Mouse (Mus musculus) liver, embryonic 11.5 days (tissue): ENCODE data around the gene Slc10a6. TPM values are rescaled to one million over a fixed set of nuclear protein-coding genes. Genes with fewer than 3 reads are reported as not detected.

Experiments used
- ATAC-seq: fragments of 200-750 bp; cut with Nextera tagmentation; replicated peaks from 2 replicates; pipeline ENCODE4 v1.8.0; 2017; ENCODE audit warnings: moderate number of reproducible peaks, mild to moderate bottlenecking, moderate TSS enrichment, moderate library complexity; ENCODE audit not compliant: low FRiP score
- DNase-seq: peaks from one replicate; pipeline ENCODE4 v3.0.0-alpha.2; 2017; ENCODE audit warnings: low spot score
- H3K27ac ChIP-seq: fragments of 300-500 bp; sonication (generic); 2 replicates; pipeline ENCODE4 v1.5.1; 2014; ENCODE audit warnings: mild to moderate bottlenecking, low read depth, low read length, control low read depth
- H3K27me3 ChIP-seq: fragments of 300-500 bp; sonication (generic); replicated peaks from 2 replicates; pipeline ENCODE4 v1.6.1; 2014; ENCODE audit warnings: low read length, mixed read lengths; ENCODE audit not compliant: control insufficient read depth, insufficient read depth
- H3K36me3 ChIP-seq: fragments of 300-500 bp; sonication (generic); 2 replicates; pipeline ENCODE4 v1.6.1; 2014; ENCODE audit warnings: mild to moderate bottlenecking, low read length, moderate library complexity, mixed read lengths; ENCODE audit not compliant: control insufficient read depth, insufficient read depth
- H3K4me1 ChIP-seq: fragments of 300-500 bp; sonication (generic); replicated peaks from 2 replicates; pipeline ENCODE4 v1.6.1; 2014; ENCODE audit warnings: low read length, mixed read lengths; ENCODE audit not compliant: control insufficient read depth, insufficient read depth
- H3K4me2 ChIP-seq: fragments of 300-500 bp; sonication (generic); 2 replicates; pipeline ENCODE4 v1.6.1; 2014; ENCODE audit warnings: mild to moderate bottlenecking, control low read depth, moderate library complexity
- H3K4me3 ChIP-seq: fragments of 300-500 bp; sonication (generic); 2 replicates; pipeline ENCODE4 v1.5.1; 2014; ENCODE audit warnings: low read depth, low read length, control low read depth
- H3K9ac ChIP-seq: fragments of 300-500 bp; sonication (generic); 2 replicates; pipeline ENCODE4 v1.6.1; 2014; ENCODE audit warnings: low read depth, low read length, control low read depth
- H3K9me3 ChIP-seq: fragments of 300-500 bp; sonication (generic); 2 replicates; pipeline ENCODE4 v1.6.1; 2016; ENCODE audit warnings: low read length, inconsistent platforms, mixed read lengths; ENCODE audit not compliant: control insufficient read depth
- WGBS: fragments of 180-500 bp; shearing (Covaris S2); extraction: QIAGEN DNeasy Blood & Tissue Kit; methylation state at CpG from one replicate; pipeline ENCODE4 v1.1.7; 2014; 5-methylcytosine and 5-hydroxymethylcytosine counted together
- polyA plus RNA-seq: library from polyadenylated mRNA; unstranded; fragments of >200 nt; fragmentation: Nextera tagmentation; extraction: Ambion mirVana; gene quantifications from 2 replicates; pipeline ENCODE4 v1.2.1, GENCODE M21; 2014

Slc10a6 gene
- polyA plus RNA-seq, 1 experiment from 2014 or later, result 0.15 TPM

DNA sequence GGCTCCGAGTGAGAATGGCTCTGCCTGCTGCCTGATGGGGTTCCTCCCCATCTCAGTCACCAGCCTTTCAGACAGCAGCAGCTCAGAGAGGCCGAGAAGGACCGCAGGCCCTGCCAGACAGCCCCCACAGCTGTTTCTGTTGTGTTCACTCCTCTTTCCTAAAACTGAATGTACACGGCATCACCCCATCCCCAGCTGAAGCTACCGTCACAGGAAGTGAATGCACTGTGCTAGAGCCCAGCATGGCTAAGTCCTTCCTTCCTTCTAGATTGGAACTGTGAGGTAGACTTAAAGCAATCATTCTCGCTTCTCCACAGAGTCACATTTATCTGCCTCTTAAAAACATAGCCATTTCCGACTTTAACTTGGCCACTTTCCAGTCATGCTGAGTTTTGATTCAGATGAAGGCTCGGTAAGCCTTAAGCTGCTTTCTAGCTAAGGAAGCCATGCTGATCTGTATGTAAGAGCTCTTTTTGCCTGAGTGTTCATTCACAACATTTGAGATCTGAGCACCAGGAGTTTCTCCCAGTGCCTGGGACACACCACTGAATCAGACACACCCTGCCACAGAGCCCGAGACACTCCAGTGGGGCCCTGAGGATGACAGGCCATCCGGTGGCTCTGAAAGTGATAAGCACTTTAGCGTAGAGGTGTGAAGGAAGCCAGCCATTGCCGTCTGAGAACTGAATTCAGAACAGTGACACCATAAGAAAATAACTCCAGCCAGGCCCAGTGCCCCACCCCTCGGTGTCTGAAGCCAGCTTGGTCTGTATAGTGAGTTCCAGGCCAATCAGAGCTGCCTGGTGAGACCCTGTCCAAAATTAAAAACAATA is 33.6 kb downstream of the Slc10a6 start:
- ATAC-seq (no peak), DNase-seq (no peak)
- Histone ChIP-seq H3K36me3 (no peaks in the 10 kb centered on the region; the same call in 1 of the 2 replicates), H3K4me1 (no peaks in the 10 kb centered on the region), H3K27me3 (no peaks in the 10 kb centered on the region), H3K4me3 (no peak overlapping the region), H3K9me3 (no peaks in the 10 kb centered on the region), H3K4me2 (no peak overlapping the region), H3K9ac (no peak overlapping the region), H3K27ac (no peak overlapping the region)
- 56% methylated on average over 13 of the region's 13 CpGs for WGBS

DNA sequence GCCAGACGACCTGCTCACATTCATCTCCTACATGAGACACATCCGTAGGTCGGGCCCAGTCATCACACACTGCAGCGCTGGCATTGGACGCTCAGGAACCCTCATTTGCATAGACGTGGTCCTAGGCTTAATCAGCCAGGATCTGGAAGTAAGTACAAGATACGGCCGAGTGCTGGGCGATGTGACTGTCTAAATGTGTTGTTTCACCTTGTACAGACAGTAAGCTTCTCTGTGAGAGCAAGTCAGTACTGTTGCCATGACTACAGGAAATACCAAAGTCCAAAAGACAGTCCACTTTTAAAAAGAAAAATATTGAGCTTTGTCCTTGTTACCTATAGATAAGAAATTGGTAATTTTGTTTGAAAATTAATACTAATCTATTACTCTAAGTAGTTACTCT is 35.6 kb downstream of the Slc10a6 start:
- Histone ChIP-seq H3K4me3 (no peak overlapping the region), H3K27me3 (no peaks in the 10 kb centered on the region), H3K4me2 (no peak overlapping the region), H3K4me1 (no peaks in the 10 kb centered on the region), H3K9me3 (no peaks in the 10 kb centered on the region), H3K9ac (no peak overlapping the region), H3K27ac (no peak overlapping the region), H3K36me3 (no peaks in the 10 kb centered on the region; the same call in 1 of the 2 replicates)
- ATAC-seq, result 0 out of 2 replicates have a peak, but pooled peaks have one; percentile 23
- 81% methylated on average over 9 of the region's 9 CpGs for WGBS
- DNase-seq, result no peak

DNA sequence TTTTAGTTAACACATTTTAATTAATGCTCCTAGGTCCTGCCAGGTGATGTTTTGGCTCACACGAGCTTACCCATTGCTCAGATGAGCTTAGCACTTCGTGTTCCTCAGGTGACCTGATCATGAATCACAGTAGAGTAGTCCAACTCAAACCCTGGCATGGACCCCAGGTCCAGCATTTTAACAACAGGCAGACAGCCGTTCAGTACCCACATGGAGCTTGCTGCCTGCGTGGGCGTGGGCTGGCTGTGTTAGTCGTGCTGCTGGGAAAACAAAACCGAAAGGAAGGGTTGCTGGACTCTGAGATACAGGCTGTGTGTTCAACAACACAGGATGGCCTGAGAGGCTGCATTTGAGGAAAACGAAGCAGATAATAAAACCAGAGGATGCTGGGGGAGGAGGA is 36.5 kb downstream of the Slc10a6 start:
- no peak overlapping the region for H3K9ac ChIP-seq
- WGBS, result 78% methylated on average over 8 of the region's 8 CpGs
- H3K9me3 ChIP-seq, result no peaks in the 10 kb centered on the region
- no peak for ATAC-seq
- H3K27ac ChIP-seq, result no peak overlapping the region
- H3K4me3 ChIP-seq, result no peak overlapping the region
- no peak for DNase-seq
- no peaks in the 10 kb centered on the region for H3K4me1 ChIP-seq
- no peaks in the 10 kb centered on the region; the same call in 1 of the 2 replicates for H3K36me3 ChIP-seq
- no peak overlapping the region for H3K4me2 ChIP-seq
- H3K27me3 ChIP-seq, result no peaks in the 10 kb centered on the region

DNA sequence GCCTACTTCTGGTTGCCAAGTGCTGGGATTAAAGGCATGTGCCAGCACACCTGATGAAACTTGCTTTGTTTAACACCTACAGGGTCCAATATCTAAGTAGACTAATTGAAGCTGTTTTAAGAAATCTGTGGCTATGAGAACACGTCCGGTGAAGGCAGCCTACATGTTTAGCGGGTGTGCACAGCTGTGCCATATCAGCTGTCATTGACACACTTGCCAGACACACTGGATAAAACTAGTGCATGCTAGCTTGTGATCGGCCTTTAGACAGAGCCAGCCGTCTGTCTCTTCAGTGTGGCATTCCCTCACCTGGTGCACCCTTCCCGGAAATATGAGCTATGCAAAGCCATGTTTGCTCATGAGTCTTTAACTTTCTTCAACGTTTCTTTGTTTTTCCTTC is 37.4 kb downstream of the Slc10a6 start:
- Histone ChIP-seq H3K9ac (no peak overlapping the region), H3K27me3 (no peaks in the 10 kb centered on the region), H3K9me3 (no peaks in the 10 kb centered on the region), H3K4me3 (no peak overlapping the region), H3K4me1 (no peaks in the 10 kb centered on the region), H3K4me2 (no peak overlapping the region), H3K36me3 (no peaks in the 10 kb centered on the region; the same call in 1 of the 2 replicates), H3K27ac (no peak overlapping the region)
- ATAC-seq (no peak), DNase-seq (no peak)
- WGBS, result 84% methylated on average over 7 of the region's 7 CpGs

DNA sequence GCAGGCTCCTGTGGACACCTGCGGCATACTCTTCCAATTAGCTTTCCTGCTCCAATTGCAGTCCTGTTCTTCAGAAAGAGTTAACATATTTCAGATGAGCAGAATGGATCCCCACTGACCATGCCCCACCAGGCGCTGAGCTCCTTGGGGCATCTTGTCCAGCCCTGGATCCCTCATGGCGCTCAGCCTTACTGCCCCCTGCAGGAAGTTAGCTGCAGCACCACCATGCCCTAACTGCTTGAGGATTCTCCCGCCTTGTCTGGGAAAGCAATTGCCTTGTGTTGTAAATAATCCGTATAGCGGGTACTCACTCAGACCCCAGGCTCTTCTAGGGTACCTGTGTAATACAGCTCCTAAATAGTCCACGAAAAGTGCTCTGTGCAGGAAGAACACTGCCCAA is 42.0 kb downstream of the Slc10a6 start:
- DNase-seq, result no peak
- Histone ChIP-seq H3K9ac (no peak overlapping the region), H3K36me3 (0 out of 2 replicates have a peak, but pooled peaks cover 3% of the 10 kb centered on the region), H3K4me1 (no peaks in the 10 kb centered on the region), H3K27me3 (no peaks in the 10 kb centered on the region), H3K9me3 (no peaks in the 10 kb centered on the region), H3K27ac (no peak overlapping the region), H3K4me2 (no peak overlapping the region), H3K4me3 (no peak overlapping the region)
- WGBS, result 73% methylated on average over 7 of the region's 7 CpGs
- no peak for ATAC-seq

DNA sequence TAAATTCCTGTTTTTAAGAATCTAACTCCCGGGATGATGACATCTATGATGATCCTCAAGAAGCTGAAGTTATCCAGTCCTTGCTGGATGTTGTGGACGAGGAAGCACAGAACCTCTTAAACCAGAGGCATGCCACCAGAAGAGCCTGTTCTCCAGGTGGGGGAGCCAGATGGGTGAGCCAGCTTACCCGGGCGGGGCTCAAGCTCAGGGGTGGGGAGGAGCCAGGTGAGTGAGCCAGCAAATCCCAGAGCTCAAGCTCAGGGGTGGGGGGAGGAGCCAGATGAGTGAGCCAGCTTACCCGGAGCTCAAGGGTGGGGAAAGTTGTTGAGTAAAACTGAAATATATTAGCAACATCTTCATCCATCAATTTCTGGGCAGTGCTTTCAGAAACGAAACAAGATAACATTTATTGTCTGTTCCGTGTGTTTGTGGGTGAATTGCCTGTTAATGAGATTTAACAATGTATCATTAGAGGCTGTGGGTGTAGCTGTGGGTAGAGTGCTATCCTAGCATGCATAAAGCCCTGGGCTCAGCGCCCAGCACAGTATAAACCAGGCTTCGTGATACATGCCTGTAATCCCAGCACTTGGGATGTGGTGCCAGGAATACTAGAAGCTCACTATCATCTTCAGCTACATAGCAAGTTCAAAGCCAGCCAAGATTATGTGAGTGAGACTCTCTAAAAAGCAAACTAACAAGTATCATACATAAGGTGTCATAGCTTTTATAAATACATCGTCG is 49.4 kb downstream of the Slc10a6 start:
- no peak for DNase-seq
- Histone ChIP-seq H3K4me2 (no peak overlapping the region), H3K27ac (no peak overlapping the region), H3K27me3 (no peaks in the 10 kb centered on the region), H3K4me3 (no peak overlapping the region), H3K36me3 (0 out of 2 replicates have a peak, but pooled peaks cover 3% of the 10 kb centered on the region), H3K9ac (no peak overlapping the region), H3K4me1 (no peaks in the 10 kb centered on the region), H3K9me3 (no peaks in the 10 kb centered on the region)
- 75% methylated on average over 11 of the region's 11 CpGs for WGBS
- no peak for ATAC-seq

DNA sequence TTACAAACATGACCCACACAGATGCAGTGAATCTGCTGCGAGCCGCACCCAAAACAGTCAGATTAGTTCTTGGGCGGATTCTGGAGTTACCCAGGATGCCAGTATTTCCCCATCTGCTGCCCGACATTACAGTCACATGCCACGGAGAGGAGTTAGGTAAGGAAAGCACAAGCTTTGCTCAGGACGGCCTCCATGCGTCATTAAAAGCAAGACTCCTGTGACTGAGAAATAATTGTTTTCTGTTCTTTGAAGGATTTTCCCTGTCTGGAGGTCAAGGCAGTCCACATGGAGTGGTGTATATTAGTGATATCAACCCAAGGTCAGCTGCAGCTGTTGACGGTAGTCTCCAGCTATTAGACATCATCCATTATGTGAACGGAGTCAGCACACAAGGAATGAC is 59.8 kb downstream of the Slc10a6 start:
- 85% methylated on average over 9 of the region's 9 CpGs for WGBS
- no peak for ATAC-seq
- no peak overlapping the region for H3K27ac ChIP-seq

DNA sequence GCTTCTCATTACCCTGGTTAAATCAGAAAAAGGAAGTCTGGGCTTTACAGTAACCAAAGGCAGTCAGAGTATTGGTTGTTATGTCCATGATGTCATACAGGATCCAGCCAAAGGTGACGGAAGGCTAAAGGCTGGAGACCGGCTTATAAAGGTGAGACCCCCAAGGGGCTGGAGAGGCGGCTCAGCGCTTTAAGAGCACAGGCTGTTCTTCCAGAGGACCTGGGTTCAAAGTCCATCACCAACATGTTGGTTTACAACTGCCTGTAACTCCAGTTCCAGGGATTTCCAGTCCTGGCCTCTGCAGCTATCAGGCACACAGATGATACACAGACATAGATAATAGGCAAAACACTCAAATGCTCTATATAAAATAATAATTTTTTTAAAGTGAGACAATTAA is 61.2 kb downstream of the Slc10a6 start:
- H3K4me3 ChIP-seq, result no peak overlapping the region

More for the DNA sequence above, 59.8 kb downstream of the Slc10a6 start:
- Histone ChIP-seq H3K36me3 (no peaks in the 10 kb centered on the region), H3K4me3 (no peak overlapping the region), H3K9ac (no peak overlapping the region), H3K9me3 (no peaks in the 10 kb centered on the region), H3K4me2 (no peak overlapping the region), H3K27me3 (no peaks in the 10 kb centered on the region), H3K4me1 (no peaks in the 10 kb centered on the region)
- no peak for DNase-seq

More for the DNA sequence above, 61.2 kb downstream of the Slc10a6 start:
- Histone ChIP-seq H3K4me1 (no peaks in the 10 kb centered on the region), H3K9ac (no peak overlapping the region), H3K27ac (no peak overlapping the region), H3K4me2 (no peak overlapping the region), H3K9me3 (no peaks in the 10 kb centered on the region), H3K36me3 (no peaks in the 10 kb centered on the region), H3K27me3 (no peaks in the 10 kb centered on the region)
- ATAC-seq (no peak), DNase-seq (no peak)
- 94% methylated on average over 4 of the region's 4 CpGs for WGBS
